Mouse (Mus musculus) intestine, postnatal 0 days (tissue): ENCODE data around the gene Mymx. TPM values are rescaled to one million over a fixed set of nuclear protein-coding genes. Genes with fewer than 3 reads are reported as not detected.

ENCODE experiments used
- ATAC-seq: fragments of 200-750 bp; cut with Nextera tagmentation; 2 replicates; pipeline ENCODE4 v1.8.0; 2017; ENCODE audit warnings: mild to moderate bottlenecking, moderate TSS enrichment, moderate library complexity
- H3K27ac ChIP-seq: fragments of 300-500 bp; sonication (generic); 2 replicates; pipeline ENCODE4 v1.5.1; 2014; ENCODE audit warnings: mild to moderate bottlenecking, low read depth, low read length, moderate library complexity
- H3K27me3 ChIP-seq: fragments of 300-500 bp; sonication (generic); replicated peaks from 2 replicates; pipeline ENCODE4 v1.6.1; 2014; ENCODE audit warnings: low read length, mixed read lengths; ENCODE audit not compliant: control insufficient read depth, insufficient read depth
- H3K36me3 ChIP-seq: fragments of 300-500 bp; sonication (generic); 2 replicates; pipeline ENCODE4 v1.6.1; 2014; ENCODE audit warnings: mild to moderate bottlenecking, moderate library complexity; ENCODE audit not compliant: control insufficient read depth, insufficient read depth
- H3K4me1 ChIP-seq: fragments of 300-500 bp; sonication (generic); replicated peaks from 2 replicates; pipeline ENCODE4 v1.6.1; 2014; ENCODE audit warnings: antibody characterized with exemption, low read length, mixed read lengths; ENCODE audit not compliant: control insufficient read depth, insufficient read depth
- H3K4me2 ChIP-seq: fragments of 300-500 bp; sonication (generic); replicated peaks from 2 replicates; pipeline ENCODE4 v1.6.1; 2014; ENCODE audit warnings: low read depth, mild to moderate bottlenecking, moderate library complexity
- H3K4me3 ChIP-seq: fragments of 300-500 bp; sonication (generic); 2 replicates; pipeline ENCODE4 v1.5.1; 2014; ENCODE audit warnings: low read depth, low read length
- H3K9ac ChIP-seq: fragments of 300-500 bp; sonication (generic); 2 replicates; pipeline ENCODE4 v1.6.1; 2014; ENCODE audit warnings: mild to moderate bottlenecking, low read depth, low read length
- H3K9me3 ChIP-seq: fragments of 300-500 bp; sonication (generic); 2 replicates; pipeline ENCODE4 v1.6.1; 2016; ENCODE audit warnings: mixed run types; ENCODE audit not compliant: control insufficient read depth
- CTCF ChIP-seq: sonication (generic); IDR thresholded peaks from 2 replicates; pipeline ENCODE4 v1.5.1; 2016; ENCODE audit warnings: low read depth, mild to moderate bottlenecking, control low read depth, antibody characterized with exemption, moderate library complexity
- WGBS: fragments of 180-500 bp; shearing (Covaris S2); extraction: QIAGEN DNeasy Blood & Tissue Kit; methylation state at CpG from one replicate; pipeline ENCODE4 v1.1.7; 2014; 5-methylcytosine and 5-hydroxymethylcytosine counted together
- polyA plus RNA-seq: library from polyadenylated mRNA; unstranded; fragments of >200 nt; fragmentation: Nextera tagmentation; extraction: Ambion mirVana; gene quantifications from 2 replicates; pipeline ENCODE4 v1.2.1, GENCODE M21; 2015

Gene Mymx
- polyA plus RNA-seq, 1 experiment from 2014 or later, result 0.34 TPM

DNA sequence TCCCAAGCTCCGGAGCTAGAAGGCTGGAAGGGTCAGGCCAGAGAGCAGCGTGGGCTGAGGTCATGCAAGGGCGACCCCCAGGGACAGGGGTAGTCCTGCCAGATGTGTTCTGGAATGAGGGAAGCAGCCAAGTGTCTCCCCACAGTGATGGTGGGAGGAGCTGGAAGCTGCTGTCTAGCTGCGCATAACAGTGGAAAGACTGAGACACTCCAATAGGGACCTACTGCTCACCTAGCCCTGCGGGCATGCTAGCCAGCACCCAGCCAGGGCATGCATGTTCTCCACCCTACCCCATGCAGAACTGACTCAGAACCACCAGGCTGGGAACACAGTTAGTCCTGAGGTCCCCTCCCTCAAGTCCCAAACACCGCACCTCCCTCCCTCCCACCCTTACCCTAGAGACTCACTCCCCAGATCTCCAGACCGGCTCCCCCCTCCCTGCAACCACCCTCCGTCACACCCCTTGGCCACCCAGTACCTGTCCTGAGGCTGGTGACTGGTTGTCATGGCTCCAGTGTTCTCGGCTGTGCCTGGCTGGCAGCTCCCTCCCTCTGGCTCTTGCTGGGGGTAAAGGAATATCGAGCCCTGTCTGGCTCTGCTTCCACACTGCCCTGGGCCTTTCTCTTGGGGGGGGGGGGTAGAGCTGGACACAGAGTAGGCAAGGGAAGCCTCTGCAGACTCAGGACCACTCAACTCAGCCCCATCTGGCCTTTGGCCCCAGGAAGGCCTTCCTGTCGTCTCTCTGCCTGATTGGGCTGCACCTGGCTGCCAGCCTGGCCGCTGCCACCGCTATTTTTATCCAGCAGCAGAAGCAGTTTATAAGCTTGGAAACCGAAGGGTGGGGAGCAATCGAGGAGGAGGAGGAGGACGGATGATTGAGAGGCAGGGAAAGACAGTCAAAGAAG, 9.9 kb downstream of the Mymx start:
- H3K27ac ChIP-seq, result no peak overlapping the region
- WGBS, result 53% methylated on average over 16 of the region's 16 CpGs

DNA sequence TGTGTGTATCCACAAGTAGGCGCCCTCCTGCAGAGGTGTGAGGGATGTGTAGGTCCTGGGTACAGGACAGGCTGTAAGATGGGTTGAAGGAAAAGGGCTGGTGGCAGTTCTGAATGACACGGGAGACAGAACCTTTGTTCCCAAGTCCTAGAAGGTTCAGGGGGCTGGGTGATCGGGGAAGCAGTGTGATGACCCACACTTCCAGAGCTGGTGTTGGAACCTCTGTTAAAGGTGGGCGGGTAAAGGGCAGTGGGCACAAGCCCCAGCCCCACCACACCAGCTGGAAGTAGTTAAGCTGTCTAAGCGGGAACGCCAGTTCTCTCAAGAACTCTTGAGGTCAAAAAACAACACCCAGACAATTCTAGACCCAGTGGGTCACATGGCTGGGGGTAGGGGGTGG, 11.5 kb downstream of the Mymx start:
- no peak for ATAC-seq

More for the DNA sequence above, 9.9 kb downstream of the Mymx start:
- peaks cover 26% of the 10 kb centered on the region; the same call in 1 of the 2 replicates for H3K36me3 ChIP-seq
- H3K4me3 ChIP-seq, result no peak overlapping the region
- H3K4me1 ChIP-seq, result peaks cover 15% of the 10 kb centered on the region
- H3K27me3 ChIP-seq, result no peaks in the 10 kb centered on the region
- H3K4me2 ChIP-seq, result peak overlapping the region; percentile 24
- ATAC-seq, result no peak
- no peak for TF ChIP-seq CTCF
- no peaks in the 10 kb centered on the region for H3K9me3 ChIP-seq
- H3K9ac ChIP-seq, result no peak overlapping the region

DNA sequence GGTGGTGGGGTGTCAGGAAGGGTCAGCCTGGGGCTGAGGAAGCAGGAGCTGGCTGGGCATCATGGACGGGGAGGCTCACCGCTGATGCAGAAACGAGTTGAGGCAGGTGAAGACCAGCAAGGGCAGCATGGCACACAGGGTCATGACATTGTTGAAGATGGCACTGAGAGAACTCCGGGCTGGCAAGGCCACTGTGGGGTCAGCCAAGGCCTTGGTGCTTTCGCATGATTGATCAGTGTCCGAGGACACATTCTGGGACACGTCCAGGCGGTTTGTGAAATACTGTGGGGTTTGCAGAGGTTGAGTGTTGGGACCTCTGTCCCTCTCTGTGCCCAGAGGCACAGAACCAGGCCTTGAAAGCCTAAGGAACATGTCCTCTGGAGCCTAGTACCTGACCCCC, 12.1 kb downstream of the Mymx start:
- WGBS, result 89% methylated on average over 8 of the region's 8 CpGs
- Histone ChIP-seq H3K4me1 (peaks cover 15% of the 10 kb centered on the region), H3K9me3 (no peaks in the 10 kb centered on the region), H3K36me3 (peaks cover 29% of the 10 kb centered on the region; the same call in 1 of the 2 replicates), H3K27me3 (no peaks in the 10 kb centered on the region), H3K27ac (no peak overlapping the region), H3K4me3 (no peak overlapping the region), H3K4me2 (no peak overlapping the region), H3K9ac (no peak overlapping the region)
- TF ChIP-seq CTCF, result no peak
- ATAC-seq, result no peak

More for the DNA sequence above, 11.5 kb downstream of the Mymx start:
- H3K4me2 ChIP-seq, result no peak overlapping the region
- H3K27me3 ChIP-seq, result no peaks in the 10 kb centered on the region
- no peak overlapping the region for H3K9ac ChIP-seq
- no peak for TF ChIP-seq CTCF
- H3K4me1 ChIP-seq, result peaks cover 15% of the 10 kb centered on the region
- 77% methylated on average over 6 of the region's 6 CpGs for WGBS
- no peaks in the 10 kb centered on the region for H3K9me3 ChIP-seq
- no peak overlapping the region for H3K4me3 ChIP-seq
- H3K36me3 ChIP-seq, result peaks cover 29% of the 10 kb centered on the region; the same call in 1 of the 2 replicates
- no peak overlapping the region for H3K27ac ChIP-seq

DNA sequence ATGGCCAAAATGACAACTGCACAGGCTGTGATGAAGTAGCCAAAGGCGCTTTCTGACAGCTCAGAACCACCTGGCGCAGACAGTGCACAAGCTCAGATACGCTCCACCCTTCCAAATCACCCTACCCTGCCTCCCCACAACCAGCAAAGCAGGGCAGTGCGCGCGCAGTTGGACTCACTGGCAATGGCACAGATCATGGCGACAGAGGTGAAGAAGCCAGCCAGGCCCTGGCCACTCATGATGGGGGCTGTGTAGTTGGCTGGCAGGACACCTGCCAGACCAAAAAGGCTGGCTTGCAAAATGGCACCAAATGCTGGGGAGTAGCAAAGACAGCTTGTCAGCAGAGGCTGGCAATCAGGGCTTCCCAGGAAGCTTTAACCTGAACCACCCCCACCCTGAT, 12.7 kb downstream of the Mymx start:
- Histone ChIP-seq H3K9ac (no peak overlapping the region), H3K4me2 (no peak overlapping the region), H3K27me3 (no peaks in the 10 kb centered on the region), H3K4me1 (peaks cover 14% of the 10 kb centered on the region), H3K27ac (no peak overlapping the region), H3K9me3 (no peaks in the 10 kb centered on the region), H3K36me3 (peaks cover 29% of the 10 kb centered on the region; the same call in 1 of the 2 replicates), H3K4me3 (no peak overlapping the region)
- no peak for TF ChIP-seq CTCF
- WGBS, result 95% methylated on average over 7 of the region's 7 CpGs
- ATAC-seq, result no peak

- no peak overlapping the region for H3K9ac ChIP-seq
- H3K4me3 ChIP-seq, result no peak overlapping the region
- H3K4me1 ChIP-seq, result peaks cover 11% of the 10 kb centered on the region; the same call in 1 of the 2 replicates
- H3K36me3 ChIP-seq, result peaks cover 29% of the 10 kb centered on the region; the same call in 1 of the 2 replicates
- H3K4me2 ChIP-seq, result no peak overlapping the region
- H3K27ac ChIP-seq, result no peak overlapping the region
- H3K27me3 ChIP-seq, result no peaks in the 10 kb centered on the region
- no peak for TF ChIP-seq CTCF
- 87% methylated on average over 7 of the region's 7 CpGs for WGBS
- ATAC-seq, result no peak
- H3K9me3 ChIP-seq, result no peaks in the 10 kb centered on the region
Observed at GRCm38 (mm10) chr17:45588370-45588769, 13.5 kb downstream of the Mymx start.

- no peaks in the 10 kb centered on the region for H3K9me3 ChIP-seq
- no peaks in the 10 kb centered on the region for H3K27me3 ChIP-seq
- 97% methylated on average over 3 of the region's 3 CpGs for WGBS
- no peak for ATAC-seq
- H3K4me1 ChIP-seq, result no peaks in the 10 kb centered on the region
- peak overlapping the region; percentile 41; the same call in 1 of the 2 replicates for H3K27ac ChIP-seq
- no peak overlapping the region for H3K4me2 ChIP-seq
- H3K4me3 ChIP-seq, result no peak overlapping the region
- peak; percentile 63 for TF ChIP-seq CTCF
- no peak overlapping the region for H3K9ac ChIP-seq
- H3K36me3 ChIP-seq, result peaks cover 29% of the 10 kb centered on the region; the same call in 1 of the 2 replicates
Observed at GRCm38 (mm10) chr17:45586449-45586837, 15.5 kb downstream of the Mymx start.
